Mouse (Mus musculus): ENCODE measurements at regions not wholly inside any gene's neighbourhood (a gene's known extent, or its start where the extent isn't known, plus 50 kb on each side); places are given as distances from the start of the nearest gene placed in this dataset.
A peak's percentile ranks its signal among the peaks of the same experiment; 100 is the strongest.

- DNase-seq (ENCODE audit: extremely low spot score in 1 of 2, low spot score in 1 of 2) = no peak
Measured at GRCm38 (mm10) chrX:14592793-14593192, 381.8 kb downstream of the H2al1n start.

GRCm38 (mm10) chrX:14596799-14597198 is 385.9 kb downstream of the H2al1n start:
- DNase-seq (ENCODE audit: extremely low spot score in 1 of 2, low spot score in 1 of 2) = no peak

GRCm38 (mm10) chrX:14601916-14602315 is 391.0 kb downstream of the H2al1n start:
- no peak for DNase-seq (ENCODE audit: extremely low spot score in 1 of 2, low spot score in 1 of 2)

- DNase-seq (ENCODE audit: extremely low spot score in 1 of 2, low spot score in 1 of 2) = no peak
Measured at GRCm38 (mm10) chrX:14609196-14609595, 398.2 kb downstream of the H2al1n start.

GRCm38 (mm10) chrX:14628267-14628901 is 417.4 kb downstream of the H2al1n start:
- peak; percentile 0 to 2 for DNase-seq (ENCODE audit: extremely low spot score in 1 of 2, low spot score in 1 of 2)

- no peak for DNase-seq (ENCODE audit: extremely low spot score in 1 of 2, low spot score in 1 of 2)
Measured at GRCm38 (mm10) chrX:14639378-14639777, 428.4 kb downstream of the H2al1n start.

- DNase-seq (ENCODE audit: extremely low spot score in 1 of 2, low spot score in 1 of 2) = no peak
Measured at GRCm38 (mm10) chrX:14664852-14665251, 453.9 kb downstream of the H2al1n start.

- DNase-seq (ENCODE audit: extremely low spot score in 1 of 2, low spot score in 1 of 2) = no peak
Measured at GRCm38 (mm10) chrX:14696375-14696774, 485.4 kb downstream of the H2al1n start.

- DNase-seq (ENCODE audit: extremely low spot score in 1 of 2, low spot score in 1 of 2) = no peak
Measured at GRCm38 (mm10) chrX:14738999-14739398, 528.1 kb downstream of the H2al1n start.

Data from frontal cortex, adult 2 months (tissue).